Mouse (Mus musculus): ENCODE data around the gene Fam19a3.
"Not testable (repeated sequence)": the region's sequence is repeated elsewhere in the genome, so short reads cannot be mapped to it uniquely, and the experiment has no call there.

The Fam19a3 gene

DNA sequence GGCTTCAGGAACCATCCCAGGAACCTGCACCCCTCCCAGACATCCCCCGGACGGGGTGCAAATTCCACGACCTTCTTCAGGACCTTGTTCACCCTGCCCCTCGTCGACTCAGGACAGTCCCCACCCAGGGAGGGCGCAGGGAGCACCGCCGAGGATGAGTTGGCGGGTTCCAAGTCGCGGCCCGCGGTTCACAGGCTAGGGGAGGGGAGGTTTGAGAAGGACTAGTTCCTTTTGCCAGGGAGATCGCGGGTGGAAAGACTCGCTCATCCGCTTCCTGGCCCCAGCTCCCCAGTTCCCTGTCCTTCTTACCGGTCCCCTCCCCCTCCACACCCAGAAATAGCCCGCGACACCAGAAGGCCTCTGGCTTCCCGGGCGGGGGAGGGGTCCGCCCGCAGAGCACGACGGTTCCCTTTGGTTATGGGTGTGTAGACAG lies at the start of gene Fam19a3:
Gene Fam19a3 (minus strand): TSS at position 370 of the 433 bp plus-strand sequence.
- no peak for DNase-seq (ENCODE audit: low spot score in 2 of 2)

- DNase-seq (ENCODE audit: low spot score in 2 of 2), result no peak
These were observed 40.8 kb upstream of the Fam19a3 start for GRCm38 (mm10) chr3:104822413-104822812.

DNA sequence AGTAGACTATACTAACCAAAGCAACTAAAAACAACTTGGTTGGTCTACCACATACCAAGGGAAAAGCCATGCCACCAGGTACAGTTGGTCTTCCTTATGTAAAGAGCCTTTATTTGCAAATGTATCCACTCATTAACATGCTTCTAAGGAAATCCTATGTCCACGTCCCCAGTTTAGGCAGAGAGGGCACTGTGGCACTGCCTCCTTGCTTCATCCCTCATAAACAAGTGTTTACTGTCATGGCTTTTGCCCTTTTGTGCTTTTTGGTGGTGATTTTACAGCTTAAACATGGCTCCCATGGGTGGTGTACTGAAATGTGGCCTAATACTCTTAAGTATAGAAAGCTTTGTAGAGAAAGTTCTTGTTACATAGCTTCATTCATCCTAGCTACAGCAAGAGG lies 38.8 kb upstream of the Fam19a3 start:
- DNase-seq (ENCODE audit: low spot score in 2 of 2), result no peak

- no peak for DNase-seq (ENCODE audit: low spot score in 2 of 2)
These were observed 37.1 kb upstream of the Fam19a3 start for GRCm38 (mm10) chr3:104818749-104819134.

DNA sequence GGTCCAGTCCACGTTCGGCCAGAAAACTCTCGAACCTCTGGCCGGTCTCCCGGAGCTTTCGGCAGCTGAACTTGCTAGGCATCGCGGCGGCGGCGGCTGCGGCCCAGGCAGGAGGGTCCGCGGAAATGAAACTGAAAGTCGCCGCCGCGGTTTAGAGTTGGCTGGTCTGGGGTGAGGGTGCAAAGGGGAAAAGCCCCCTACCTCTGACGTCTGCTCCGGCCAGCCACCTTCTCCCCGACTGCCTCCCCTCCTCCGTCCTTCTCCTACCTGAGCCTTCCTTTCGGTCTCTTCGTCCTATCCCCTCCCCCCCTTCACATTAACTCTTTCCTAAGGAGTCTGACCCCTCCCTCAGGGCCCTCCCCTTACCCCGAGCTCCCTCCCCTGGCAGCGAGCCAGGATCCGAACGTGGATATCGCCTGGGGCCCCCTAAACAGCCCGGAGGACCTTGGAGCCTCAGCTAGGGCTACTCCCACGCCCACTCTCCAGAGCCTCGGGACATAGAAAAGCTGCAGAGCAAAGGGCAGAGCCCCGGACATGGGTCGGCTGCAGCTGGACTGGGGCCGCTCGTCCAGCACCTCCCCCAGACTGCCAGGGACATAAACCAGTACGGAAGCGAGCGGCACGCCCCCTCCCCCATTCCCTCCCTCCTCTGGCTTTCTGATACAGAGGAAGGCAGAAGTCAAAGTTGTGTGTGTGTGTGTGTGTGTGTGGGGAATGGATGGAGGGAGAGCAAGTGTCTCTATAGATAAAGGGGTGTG lies 36.5 kb upstream of the Fam19a3 start, which contains the start of gene Mov10:
Gene Mov10 (minus strand): TSS at position 573 of the 758 bp plus-strand sequence.
- DNase-seq (ENCODE audit: low spot score in 2 of 2), result peak in 1 of 2 experiments; percentile 22

- DNase-seq (ENCODE audit: low spot score in 2 of 2), result peak in 1 of 2 experiments; percentile 32
These were observed 35.9 kb upstream of the Fam19a3 start for GRCm38 (mm10) chr3:104817481-104817990.

DNA sequence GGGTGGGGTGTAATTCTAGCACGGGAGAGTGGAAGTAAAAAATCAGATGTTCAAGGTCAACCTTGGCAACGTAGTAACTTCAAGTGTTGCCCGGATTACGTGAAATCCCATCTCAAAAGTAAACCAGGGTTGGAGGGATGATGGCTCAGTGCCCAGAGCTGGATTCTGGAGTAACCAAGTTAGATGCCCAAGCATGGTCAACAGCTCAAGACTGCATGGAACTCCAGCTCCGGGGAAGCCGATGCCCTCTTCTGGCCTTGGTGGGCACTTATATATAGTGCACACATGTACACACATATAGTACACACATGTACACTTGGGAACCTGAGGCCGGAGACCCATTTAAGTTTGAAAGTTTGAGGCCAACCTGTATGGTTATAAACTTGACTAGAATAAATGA lies 34.5 kb upstream of the Fam19a3 start:
- DNase-seq (ENCODE audit: low spot score in 2 of 2), result no peak

DNA sequence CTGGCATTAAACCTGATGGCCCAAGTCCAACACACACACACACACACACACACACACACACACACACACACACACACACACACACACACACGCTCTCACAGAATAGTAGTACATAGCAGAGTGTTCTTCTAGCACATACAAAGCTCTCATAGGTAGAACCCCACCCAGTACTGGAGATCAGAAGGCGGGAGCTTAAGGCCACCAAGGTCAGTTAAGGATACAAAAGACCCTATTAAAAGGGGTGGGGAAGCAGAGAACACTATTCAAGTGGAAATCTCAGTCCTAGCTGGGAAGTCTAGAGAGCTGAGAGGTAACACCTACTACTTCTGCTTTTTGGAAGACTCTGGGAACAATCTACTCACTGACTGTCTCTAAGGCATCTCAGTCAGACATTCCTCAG lies 33.7 kb upstream of the Fam19a3 start:
- DNase-seq (ENCODE audit: low spot score in 2 of 2), result no peak

DNA sequence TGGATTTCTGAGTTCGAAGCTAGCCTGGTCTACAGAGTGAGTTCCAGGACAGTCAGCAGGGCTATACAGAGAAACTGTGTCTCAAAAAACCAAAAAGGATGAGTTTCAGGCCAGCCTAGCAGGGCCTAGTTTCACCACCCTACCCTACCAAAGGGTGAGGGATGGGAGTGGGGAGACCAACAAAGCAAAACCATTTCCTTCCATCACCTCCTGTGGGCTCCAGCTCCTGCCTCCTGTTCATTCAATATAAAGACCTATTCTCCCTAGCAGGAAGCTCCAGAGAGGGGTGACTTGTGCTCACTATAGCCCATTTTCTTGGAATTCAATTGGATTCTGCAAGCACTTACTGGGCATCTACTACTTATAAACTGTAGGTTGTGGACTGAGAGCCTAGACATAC lies 33.1 kb upstream of the Fam19a3 start:
- no peak for DNase-seq (ENCODE audit: low spot score in 2 of 2)

DNA sequence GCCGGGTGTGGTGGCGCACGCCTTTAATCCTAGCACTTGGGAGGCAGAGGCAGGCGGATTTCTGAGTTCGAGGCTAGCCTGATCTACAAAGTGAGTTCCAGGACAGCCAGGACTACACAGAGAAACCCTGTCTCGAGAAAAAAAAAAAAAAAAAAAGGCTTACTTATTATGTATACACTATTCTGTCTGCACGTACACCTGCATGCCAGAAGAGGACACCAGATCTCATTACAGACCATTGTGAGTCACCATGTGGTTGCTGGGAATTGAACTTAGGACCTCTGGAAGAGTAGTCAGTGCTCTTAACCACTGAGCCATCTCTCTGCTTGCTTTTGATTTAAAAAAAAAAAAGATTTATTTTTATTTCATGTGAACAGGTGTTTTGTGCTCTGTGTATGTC lies 31.6 kb upstream of the Fam19a3 start:
- DNase-seq (ENCODE audit: low spot score in 2 of 2), result not testable (repeated sequence)

- DNase-seq (ENCODE audit: low spot score in 2 of 2), result no peak
These were observed 30.6 kb upstream of the Fam19a3 start for GRCm38 (mm10) chr3:104812254-104812653.

DNA sequence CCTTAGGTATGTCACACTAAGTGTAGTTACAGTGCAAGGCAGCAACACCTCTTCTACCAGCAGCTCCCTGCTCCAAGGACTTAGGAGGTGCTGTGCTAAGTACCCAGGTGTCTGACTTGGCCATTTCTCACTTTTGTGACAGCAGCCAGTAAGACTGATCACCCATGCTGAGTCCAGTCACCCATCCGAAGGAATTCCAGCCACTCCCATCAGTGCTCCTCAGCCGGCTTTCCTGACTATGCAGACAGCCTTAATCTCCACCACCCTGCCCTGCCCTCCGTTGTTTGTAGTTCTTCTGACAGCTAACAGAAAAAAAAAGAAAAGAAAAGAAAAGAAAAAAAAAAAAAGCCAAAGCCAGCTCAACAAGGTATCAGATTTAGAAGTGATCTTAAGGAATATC lies 30.1 kb upstream of the Fam19a3 start:
- DNase-seq (ENCODE audit: low spot score in 2 of 2), result no peak

- no peak for DNase-seq (ENCODE audit: low spot score in 2 of 2)
These were observed 23.9 kb upstream of the Fam19a3 start for GRCm38 (mm10) chr3:104805539-104805938.

DNA sequence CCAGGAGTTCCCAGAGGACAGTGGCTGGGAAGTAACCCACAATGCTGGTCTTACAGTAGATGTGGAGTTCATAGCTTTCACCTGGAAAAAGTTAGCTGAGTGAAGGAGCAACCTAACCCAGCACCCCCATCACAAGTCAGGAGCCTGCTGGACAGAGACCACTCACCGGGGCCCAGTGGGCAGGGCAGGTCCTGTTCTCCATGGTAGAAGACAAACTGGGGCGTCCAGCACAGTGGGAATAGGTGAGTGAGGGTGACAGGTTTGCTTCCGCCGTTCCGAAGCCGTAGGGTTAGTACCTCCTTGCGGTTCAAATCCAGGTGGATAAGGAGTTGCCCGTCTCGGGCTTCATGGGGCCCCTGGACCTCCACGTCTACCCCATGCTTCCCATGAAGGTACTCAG lies 22.7 kb upstream of the Fam19a3 start:
- no peak for DNase-seq (ENCODE audit: low spot score in 2 of 2)

DNA sequence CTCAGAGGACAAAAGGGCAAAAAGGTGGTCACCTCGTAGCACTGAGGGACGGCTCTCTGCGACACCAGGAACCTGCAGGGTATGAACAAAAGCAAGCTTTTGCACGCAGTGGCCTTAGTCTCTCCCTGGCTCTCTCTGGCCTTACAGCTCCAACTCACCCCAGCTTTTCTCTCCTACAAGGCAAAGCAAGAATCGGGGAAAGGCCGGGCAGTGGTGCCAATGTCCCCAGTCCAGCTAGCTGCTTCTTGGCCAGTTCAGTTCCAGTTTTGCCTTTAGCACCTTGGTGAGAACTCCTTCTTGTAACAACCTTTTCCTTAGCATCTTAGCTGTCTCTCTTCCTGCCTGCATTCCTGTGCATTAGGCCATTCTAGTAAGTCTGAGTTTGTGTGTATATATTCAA lies 19.8 kb upstream of the Fam19a3 start:
- no peak for DNase-seq (ENCODE audit: low spot score in 2 of 2)

GRCm38 (mm10) chr3:104800681-104801080 lies 19.0 kb upstream of the Fam19a3 start:
- no peak for DNase-seq (ENCODE audit: low spot score in 2 of 2)

GRCm38 (mm10) chr3:104796430-104797082 lies 14.9 kb upstream of the Fam19a3 start:
- DNase-seq (ENCODE audit: low spot score in 2 of 2), result no peak

DNA sequence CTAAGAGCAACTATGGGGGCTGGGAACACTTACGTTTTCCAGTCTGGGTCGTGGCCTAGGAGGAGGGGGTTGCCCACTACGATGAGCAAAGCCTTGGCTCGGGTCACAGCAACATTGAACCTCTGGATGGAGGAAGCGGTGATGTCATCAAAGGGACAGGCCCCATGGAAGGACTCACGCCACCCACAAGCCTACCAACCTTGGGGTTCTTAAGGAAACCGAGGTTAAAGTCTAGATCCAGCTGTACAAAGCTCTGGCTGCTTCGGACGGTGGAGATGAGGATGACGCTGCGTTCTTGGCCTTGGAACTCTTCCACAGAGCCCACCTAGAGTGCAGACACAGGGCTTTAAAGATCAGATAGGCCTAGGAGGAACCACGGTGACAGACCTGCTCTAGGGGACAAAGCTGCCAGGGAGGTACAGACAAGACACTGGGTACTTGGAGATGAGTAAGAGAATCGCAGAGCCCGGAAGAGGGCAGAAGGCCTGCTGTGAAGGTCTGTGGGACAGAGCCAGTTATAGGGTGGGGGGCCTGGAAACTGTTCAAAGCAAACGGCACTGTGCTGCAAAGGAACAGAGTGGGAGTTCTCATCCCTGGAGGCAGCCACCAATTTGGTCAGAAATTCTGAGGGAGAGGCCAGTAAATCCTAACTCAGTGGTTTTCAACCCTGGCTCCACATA lies 14.2 kb upstream of the Fam19a3 start:
- no peak for DNase-seq (ENCODE audit: low spot score in 2 of 2)

DNA sequence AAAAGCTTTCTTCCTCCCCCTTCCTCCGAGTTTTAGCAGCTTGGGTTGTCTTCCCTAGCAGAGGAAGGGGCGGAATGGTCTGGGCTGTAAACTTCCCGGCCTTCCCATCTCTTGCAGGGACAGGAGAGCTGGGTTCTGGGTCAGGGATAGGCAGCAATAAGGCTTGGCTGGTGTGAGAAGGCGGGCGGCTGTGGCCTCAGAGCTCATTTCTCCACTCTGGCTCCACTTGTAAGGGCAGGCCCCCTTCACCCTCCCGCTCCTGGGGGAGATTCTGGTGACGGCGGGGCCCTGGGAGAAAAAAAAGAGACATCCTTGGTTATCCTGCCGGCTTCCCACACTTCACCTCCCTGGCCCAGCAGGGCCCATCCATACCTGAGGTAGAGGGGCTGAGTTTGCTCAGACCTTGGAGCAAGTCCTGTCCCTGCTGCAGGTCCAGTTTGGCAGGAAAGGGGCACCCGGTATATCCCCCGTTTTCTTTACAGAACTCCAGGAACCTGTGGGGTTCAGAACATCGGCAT lies 13.4 kb upstream of the Fam19a3 start:
- no peak for DNase-seq (ENCODE audit: low spot score in 2 of 2)

DNA sequence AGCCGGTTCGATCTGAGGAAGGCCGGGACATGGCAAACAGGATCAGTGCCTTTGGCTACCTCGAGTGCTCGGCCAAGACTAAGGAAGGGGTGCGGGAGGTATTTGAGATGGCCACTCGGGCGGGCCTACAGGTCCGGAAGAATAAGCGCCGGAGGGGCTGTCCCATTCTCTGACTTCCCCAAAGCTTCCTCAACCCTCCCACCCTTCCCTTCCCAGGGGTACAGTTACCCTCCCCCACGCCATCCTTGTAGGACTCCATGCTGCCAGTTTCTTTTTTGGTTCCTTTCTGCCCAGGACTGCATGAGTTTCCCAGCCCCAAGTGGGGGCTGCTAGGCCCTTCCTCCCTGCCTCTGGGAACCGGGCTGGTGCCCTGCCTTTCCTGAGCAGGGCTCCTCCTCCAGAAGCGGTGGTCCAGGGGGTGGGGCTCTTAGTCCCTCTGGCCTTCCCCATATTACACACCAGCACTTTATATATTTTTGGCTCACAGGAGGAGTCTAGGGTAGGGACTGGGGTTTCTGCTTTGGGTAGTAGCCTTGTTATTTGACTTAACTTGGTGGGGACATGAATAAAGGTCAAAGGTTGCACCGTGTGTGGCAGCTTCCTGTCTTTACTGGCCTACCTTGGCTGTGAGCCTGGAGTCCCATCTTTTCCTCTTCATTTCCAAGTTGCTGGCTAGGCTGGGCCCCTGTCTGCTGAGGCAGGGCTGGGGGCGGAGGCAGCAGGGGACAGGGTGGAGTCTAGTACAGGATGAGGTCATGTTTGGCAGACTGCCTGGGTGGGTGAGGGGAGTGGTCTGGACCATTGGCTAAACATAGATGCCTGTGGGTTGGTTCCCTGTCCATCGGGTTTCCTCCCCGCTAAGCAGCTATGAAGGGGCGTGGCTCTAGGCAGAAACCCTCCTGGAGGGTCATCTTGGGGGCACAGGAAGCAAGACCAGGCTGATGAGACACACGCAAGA lies 12.5 kb upstream of the Fam19a3 start:
- DNase-seq (ENCODE audit: low spot score in 2 of 2), result peak in 1 of 2 experiments; percentile 85
